Mouse (Mus musculus): ENCODE results near the gene Cep295. TPM values are rescaled to one million over a fixed set of nuclear protein-coding genes. Genes with fewer than 3 reads are reported as not detected.

Gene Cep295
- polyA plus RNA-seq (2012; rRNA removed): 19.9 and 21.0 TPM in 2 replicates

DNA sequence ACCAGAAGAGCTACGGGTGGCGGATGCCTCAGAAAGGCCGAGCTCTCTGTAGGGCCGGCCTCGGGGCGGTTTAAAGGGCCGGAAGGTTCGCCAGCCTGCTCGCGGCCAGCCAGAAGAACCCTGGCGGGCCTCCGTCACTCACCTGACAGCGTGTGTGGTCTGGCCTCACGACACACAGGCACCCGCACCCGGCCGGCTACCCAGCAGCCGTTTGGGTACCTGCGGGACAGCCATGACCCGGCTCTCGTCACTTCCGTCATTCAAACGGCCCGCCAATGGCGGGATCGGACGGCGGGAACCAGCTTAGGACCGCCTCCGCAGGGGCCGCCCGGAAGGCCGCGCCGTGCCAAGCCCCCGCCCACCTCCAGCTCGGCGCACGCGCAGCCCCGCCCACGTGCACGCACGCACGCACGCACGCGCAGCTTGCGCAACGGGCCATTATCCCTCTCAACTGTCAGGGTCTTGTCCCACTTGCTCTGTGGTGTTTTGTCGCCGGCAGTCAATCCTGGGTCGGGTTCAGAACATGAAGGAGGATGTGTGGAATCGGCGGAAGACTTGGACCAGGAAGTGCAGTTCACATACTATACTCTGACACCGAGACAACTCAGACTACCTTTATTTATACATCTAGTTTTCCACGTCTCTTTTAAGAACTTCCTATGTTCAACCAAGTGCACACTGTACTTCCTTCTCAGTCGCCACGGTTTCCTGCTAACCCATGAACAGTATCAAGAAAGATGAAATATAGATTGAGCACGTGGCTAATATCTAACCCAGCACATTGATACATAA is at the start of gene Cep295:
TSS of gene Cep295 (minus strand) at position 305 of the 792 bp plus-strand sequence.
- Histone ChIP-seq H3K27ac (ENCODE audit: insufficient read depth, low read length) (no peak within 1 kb of the TSS), H3K4me1 (ENCODE audit: control insufficient read depth, insufficient read depth, low read length) (no peaks in the 10 kb centered on the region), H3K4me3 (ENCODE audit: insufficient read depth, low read length) (peak within 1 kb of the TSS; percentile 68)
- TF ChIP-seq CTCF (IDR thresholded peaks at IDR 0.05; ENCODE audit: extremely low read depth, insufficient read depth, low read length): no peak
- TF ChIP-seq POLR2A (IDR thresholded peaks at IDR 0.05; ENCODE audit: extremely low read depth, insufficient read depth, low read length): peak; percentile 96

DNA sequence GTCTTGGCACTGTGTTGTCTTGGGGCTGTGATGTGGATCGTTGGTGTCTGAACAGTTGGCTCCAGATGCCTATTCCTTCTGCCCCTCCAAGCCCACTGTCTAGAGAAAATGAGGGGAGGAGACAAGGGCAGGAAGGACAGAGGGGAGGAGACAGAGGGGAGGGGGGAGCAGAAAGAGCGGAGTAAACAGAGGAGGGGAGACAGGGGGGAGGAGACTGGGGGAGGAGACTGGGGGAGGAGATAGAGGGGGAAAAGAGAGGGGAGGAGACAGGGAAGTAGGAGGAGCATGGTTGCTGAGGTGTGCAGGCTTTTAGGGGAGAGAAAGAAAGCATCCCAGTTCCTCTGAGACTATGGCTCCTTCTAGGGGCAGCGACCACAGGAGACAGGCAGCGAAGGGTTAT is 40.0 kb upstream of the Cep295 start:
- no peak overlapping the region for H3K4me3 ChIP-seq (ENCODE audit: insufficient read depth, low read length)
- no peaks in the 10 kb centered on the region for H3K4me1 ChIP-seq (ENCODE audit: control insufficient read depth, insufficient read depth, low read length)
- TF ChIP-seq CTCF (IDR thresholded peaks at IDR 0.05; ENCODE audit: extremely low read depth, insufficient read depth, low read length): no peak
- no peak for TF ChIP-seq POLR2A (IDR thresholded peaks at IDR 0.05; ENCODE audit: extremely low read depth, insufficient read depth, low read length)
- no peak overlapping the region for H3K27ac ChIP-seq (ENCODE audit: insufficient read depth, low read length)

DNA sequence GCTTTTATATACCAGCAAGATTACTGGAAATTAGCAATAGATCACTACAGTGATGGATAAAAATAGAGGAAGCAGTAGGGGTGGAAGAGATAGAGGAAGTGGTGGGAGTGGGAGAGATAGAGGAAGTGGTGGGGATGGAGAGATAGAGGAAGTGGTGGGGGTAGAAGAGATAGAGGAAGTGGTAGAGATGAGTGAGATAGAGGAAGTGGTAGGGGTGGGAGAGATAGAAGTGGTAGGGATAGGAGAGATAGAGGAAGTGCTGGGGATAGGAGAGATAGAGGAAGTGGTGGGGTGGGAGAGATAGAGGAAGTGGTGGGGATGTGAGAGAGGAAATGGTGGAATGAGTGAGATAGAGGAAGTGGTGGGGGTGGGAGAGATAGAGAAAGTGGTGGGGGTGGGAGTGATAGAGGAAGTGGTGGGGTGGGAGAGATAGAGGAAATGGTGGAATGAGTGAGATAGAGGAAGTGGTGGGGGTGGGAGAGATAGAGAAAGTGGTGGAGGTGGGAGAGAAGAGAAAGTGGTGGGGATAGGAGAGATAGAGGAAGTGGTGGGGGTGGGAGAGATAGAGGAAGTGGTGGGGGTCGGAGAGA is 37.9 kb upstream of the Cep295 start:
- TF ChIP-seq POLR2A (IDR thresholded peaks at IDR 0.05; ENCODE audit: extremely low read depth, insufficient read depth, low read length) (no peak), CTCF (IDR thresholded peaks at IDR 0.05; ENCODE audit: extremely low read depth, insufficient read depth, low read length) (no peak)
- no peak overlapping the region for H3K4me3 ChIP-seq (ENCODE audit: insufficient read depth, low read length)
- no peak overlapping the region for H3K27ac ChIP-seq (ENCODE audit: insufficient read depth, low read length)
- no peaks in the 10 kb centered on the region for H3K4me1 ChIP-seq (ENCODE audit: control insufficient read depth, insufficient read depth, low read length)

DNA sequence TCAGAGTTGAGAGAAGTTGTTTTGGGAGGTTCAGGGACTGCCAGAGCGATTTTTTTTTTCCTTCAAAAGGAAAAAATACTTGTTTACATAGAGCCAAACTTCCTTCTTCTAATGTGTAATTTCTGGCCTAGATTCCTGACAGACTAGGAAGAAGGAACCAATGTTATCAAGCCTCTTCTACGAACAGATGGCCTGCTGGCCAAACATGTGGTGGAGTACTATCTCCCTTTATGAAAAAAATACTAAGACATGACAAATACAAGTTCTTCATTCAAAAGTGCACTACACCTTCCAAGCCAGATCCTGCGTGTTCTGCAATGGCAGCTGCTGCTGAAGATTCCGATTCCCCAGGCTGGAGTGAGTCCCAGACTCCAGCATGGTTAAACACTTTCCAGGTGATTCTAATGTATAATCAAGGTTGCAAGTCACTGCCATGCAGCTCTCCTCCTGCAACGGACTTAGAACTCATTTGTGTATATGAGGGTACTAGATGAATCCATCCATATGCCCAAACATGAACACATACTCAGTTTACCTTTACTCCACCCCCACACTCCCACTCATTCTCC is 29.6 kb upstream of the Cep295 start:
- no peaks in the 10 kb centered on the region for H3K4me1 ChIP-seq (ENCODE audit: control insufficient read depth, insufficient read depth, low read length)
- H3K4me3 ChIP-seq (ENCODE audit: insufficient read depth, low read length): no peak overlapping the region
- no peak overlapping the region for H3K27ac ChIP-seq (ENCODE audit: insufficient read depth, low read length)
- TF ChIP-seq CTCF (IDR thresholded peaks at IDR 0.05; ENCODE audit: extremely low read depth, insufficient read depth, low read length): no peak
- no peak for TF ChIP-seq POLR2A (IDR thresholded peaks at IDR 0.05; ENCODE audit: extremely low read depth, insufficient read depth, low read length)

DNA sequence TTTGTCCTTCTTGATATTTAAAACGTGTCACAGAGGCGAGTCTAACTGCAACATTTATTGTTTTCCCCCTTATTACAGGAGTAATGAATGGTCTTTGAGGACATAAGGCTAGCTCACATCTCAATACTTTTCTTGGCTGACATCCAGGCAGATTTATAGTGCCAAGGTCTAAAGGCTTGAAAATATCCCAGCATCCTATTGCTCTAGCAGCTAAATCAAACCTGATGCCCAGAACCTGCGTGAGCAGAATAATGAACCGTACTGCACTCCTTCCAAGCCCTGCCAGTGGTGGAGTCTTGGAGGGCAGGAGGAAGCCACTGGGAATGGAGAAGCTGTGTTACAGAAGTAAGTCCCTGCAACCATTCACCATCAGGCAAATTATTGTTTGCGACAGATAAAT is 26.7 kb upstream of the Cep295 start:
- Histone ChIP-seq H3K27ac (ENCODE audit: insufficient read depth, low read length) (no peak overlapping the region), H3K4me1 (ENCODE audit: control insufficient read depth, insufficient read depth, low read length) (no peaks in the 10 kb centered on the region), H3K4me3 (ENCODE audit: insufficient read depth, low read length) (no peak overlapping the region)
- TF ChIP-seq POLR2A (IDR thresholded peaks at IDR 0.05; ENCODE audit: extremely low read depth, insufficient read depth, low read length): no peak
- TF ChIP-seq CTCF (IDR thresholded peaks at IDR 0.05; ENCODE audit: extremely low read depth, insufficient read depth, low read length): no peak

DNA sequence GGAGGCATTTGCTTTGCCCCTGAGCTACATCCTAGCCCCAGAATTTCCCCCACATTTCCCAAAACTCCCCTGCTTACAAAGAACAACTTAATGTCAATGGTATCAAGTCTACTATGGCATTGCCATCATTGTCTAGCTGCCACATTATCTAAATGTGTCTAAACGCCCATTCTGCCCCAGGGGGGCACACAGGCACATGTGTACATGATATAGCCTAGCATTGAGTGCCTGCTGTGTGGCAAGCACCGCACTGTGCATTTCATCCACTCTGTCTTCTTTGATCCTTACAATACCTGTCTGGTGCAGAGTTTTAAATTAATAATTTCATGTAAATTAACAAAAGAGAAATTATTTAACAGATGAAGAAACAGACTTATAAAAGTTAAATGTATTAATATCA is 8.7 kb upstream of the Cep295 start:
- Histone ChIP-seq H3K4me3 (ENCODE audit: insufficient read depth, low read length) (no peak overlapping the region), H3K27ac (ENCODE audit: insufficient read depth, low read length) (no peak overlapping the region), H3K4me1 (ENCODE audit: control insufficient read depth, insufficient read depth, low read length) (no peaks in the 10 kb centered on the region)
- TF ChIP-seq POLR2A (IDR thresholded peaks at IDR 0.05; ENCODE audit: extremely low read depth, insufficient read depth, low read length) (no peak), CTCF (IDR thresholded peaks at IDR 0.05; ENCODE audit: extremely low read depth, insufficient read depth, low read length) (no peak)

DNA sequence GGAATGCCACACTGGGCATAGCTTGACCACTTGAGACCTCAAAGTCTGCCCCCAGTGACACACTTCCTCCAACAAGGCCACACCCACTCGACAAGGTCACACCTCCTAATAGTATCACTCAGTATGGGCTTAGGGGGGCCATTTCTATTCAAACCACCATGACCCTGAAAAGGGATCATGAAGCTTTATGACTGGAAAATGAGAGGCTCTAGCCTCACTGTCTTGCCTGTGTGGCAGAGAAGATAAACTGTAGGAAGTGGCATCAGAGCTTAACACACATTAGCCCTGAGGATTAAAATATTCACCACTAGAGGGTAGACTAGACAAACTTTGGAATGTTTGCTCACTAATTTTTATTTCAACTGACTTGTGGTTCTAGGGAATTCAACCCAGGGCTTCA is 8.3 kb upstream of the Cep295 start:
- no peaks in the 10 kb centered on the region for H3K4me1 ChIP-seq (ENCODE audit: control insufficient read depth, insufficient read depth, low read length)
- TF ChIP-seq CTCF (IDR thresholded peaks at IDR 0.05; ENCODE audit: extremely low read depth, insufficient read depth, low read length) (0 out of 2 replicates have a peak, but pooled peaks have one; percentile 8), POLR2A (IDR thresholded peaks at IDR 0.05; ENCODE audit: extremely low read depth, insufficient read depth, low read length) (no peak)
- H3K4me3 ChIP-seq (ENCODE audit: insufficient read depth, low read length): no peak overlapping the region
- no peak overlapping the region for H3K27ac ChIP-seq (ENCODE audit: insufficient read depth, low read length)

DNA sequence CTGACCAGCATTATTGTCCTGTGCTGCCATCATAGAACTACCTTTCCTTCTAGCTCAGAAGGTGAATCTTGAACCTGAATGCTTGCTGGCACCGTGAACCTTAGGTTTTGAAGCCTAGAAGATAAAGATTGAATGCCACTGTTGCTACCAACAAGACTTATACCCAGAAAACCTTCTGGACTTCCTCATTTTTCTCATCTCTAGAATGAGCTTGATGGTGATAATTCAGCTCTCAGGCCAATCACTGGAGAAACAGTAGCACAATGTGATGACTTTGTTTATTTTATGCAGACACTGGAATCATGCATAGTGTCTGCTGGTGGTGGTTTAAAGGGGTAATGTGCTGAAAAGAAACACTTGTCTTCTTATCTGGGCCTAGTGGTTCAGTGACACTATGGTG is 7.3 kb upstream of the Cep295 start:
- Histone ChIP-seq H3K27ac (ENCODE audit: insufficient read depth, low read length) (no peak overlapping the region), H3K4me1 (ENCODE audit: control insufficient read depth, insufficient read depth, low read length) (no peaks in the 10 kb centered on the region), H3K4me3 (ENCODE audit: insufficient read depth, low read length) (no peak overlapping the region)
- no peak for TF ChIP-seq POLR2A (IDR thresholded peaks at IDR 0.05; ENCODE audit: extremely low read depth, insufficient read depth, low read length)
- no peak for TF ChIP-seq CTCF (IDR thresholded peaks at IDR 0.05; ENCODE audit: extremely low read depth, insufficient read depth, low read length)

DNA sequence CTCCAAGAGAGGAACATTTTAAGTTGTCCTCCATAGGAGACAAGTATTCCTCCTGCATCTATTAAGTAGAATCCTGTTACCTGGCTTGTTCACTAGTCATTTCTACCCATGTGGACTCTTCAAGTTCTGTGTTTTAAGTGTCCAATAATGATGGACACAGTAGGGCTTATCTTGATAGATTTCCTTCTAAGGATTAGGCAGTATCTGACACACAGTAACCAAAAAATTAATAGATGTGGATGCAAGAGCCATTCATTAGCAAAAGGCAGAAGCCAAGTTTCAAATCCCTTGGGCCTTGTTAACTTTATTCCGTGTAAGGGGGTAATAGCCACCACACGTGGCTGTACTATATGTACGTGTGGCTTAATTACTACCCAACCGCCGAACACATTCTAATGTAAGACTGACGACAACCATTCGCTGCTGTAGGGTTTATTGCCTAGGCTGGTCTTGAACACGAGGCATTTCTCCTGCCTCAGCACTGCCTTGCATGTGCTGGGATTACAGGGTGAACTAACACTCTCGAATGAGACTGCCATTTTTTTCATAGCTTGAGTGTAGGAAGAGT is 588 bp downstream of the Cep295 start:
- Histone ChIP-seq H3K27ac (ENCODE audit: insufficient read depth, low read length) (no peak overlapping the region), H3K4me1 (ENCODE audit: control insufficient read depth, insufficient read depth, low read length) (no peaks in the 10 kb centered on the region), H3K4me3 (ENCODE audit: insufficient read depth, low read length) (peak overlapping the region; percentile 68)
- TF ChIP-seq CTCF (IDR thresholded peaks at IDR 0.05; ENCODE audit: extremely low read depth, insufficient read depth, low read length) (no peak), POLR2A (IDR thresholded peaks at IDR 0.05; ENCODE audit: extremely low read depth, insufficient read depth, low read length) (no peak)

Measured in cortical plate, adult 2 months (tissue).